Mouse (Mus musculus): ENCODE measurements around the gene S100pbp. TPM values are rescaled to one million over a fixed set of nuclear protein-coding genes. Genes with fewer than 3 reads are reported as not detected.

The S100pbp gene
- total RNA-seq, 2 experiments from 2014 or later = 33.6 to 36.0 TPM

DNA sequence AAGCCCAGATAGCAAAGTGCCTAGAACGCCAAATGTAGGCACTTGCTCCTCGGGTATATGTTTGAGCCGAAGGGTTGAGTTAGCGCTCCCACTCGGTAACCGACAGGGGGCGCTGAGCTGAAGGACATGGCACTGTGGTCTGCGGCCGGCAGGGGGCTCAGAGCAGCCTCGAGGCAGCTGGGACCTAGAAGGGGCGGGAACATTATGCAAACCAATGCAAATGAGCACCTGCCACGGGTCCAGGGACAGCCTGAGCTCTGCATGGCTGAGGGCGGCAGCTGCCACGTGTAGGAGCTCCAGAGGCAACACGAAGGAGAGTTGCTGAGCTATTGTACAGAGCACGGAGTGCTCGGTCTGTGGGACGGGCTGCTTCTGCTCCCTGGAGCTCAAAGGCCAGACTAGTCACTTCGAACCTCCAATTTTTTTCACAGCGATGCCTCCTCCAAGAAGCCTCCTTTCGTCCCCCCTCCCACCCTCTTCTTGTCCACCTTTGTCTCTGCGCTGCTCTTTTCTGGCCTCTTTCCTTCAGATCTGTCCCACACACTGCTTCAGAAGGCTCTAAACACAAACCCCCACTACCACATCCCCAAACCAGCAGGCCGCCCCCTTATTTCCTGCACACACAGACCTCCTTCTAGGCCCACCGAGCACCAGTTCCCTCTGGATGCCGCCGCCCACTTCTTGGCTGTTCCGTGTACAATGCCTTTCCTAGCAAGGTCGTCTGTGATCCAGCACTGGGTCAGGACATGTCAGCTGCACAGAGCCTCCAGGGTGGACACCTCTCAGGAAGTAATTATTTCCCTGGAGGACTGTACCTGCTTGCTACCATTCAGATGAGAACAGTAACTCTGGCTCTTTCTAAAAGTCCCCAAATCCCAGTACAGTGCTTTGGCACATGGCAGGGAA lies 76.2 kb downstream of the S100pbp start:
- DNase-seq (ENCODE audit: low spot score in 2 of 2) = peak; percentile 90 to 92
- no peak overlapping the region; the same call in 1 of the 2 replicates for H3K4me3 ChIP-seq
- peak overlapping the region; percentile 65 for H3K27ac ChIP-seq
- peak; percentile 100 for TF ChIP-seq CTCF (conservative IDR thresholded peaks at IDR 0.05)

DNA sequence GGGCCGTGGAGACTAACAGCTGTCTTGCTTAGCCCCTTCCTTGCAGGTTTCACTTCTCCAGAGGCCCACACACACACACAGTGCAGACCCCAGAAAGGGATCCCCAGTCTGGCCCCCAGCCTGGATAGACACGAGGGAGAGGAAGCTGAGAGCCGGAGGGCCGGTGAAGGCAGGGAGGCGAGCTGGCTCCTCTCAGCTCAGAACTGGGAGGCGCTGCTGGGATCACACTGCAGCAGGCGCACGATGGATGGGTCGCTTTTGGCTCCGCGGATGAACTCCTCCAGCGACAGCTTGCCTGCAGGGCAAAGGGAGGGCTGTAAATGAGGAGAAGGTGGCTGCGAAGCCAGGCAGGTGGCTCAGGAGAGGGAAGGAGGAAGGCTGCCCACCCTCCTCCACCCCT lies 77.3 kb downstream of the S100pbp start:
- Histone ChIP-seq H3K27ac (peak overlapping the region; percentile 74), H3K4me3 (no peak overlapping the region)
- DNase-seq (ENCODE audit: low spot score in 2 of 2) = no peak
- no peak for TF ChIP-seq CTCF (conservative IDR thresholded peaks at IDR 0.05)

DNA sequence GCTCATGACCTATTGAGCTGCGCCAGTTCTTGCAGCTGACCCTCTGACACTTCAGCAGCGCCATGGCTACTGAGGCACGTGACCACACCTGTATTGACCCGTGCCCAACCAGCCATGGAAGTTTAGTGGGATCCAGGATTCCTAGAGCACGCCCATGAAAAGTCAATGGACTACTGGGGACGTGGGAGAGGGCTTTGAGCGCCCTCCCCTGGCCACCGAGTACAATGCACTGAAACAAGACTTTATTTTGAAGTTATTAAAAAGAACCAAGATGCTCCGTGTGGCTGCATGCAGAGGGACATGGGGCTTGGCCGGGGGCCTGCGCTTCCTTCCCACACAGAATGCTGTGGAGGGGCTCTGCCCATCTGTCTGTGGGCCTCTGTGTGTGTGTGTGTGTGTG lies 78.2 kb downstream of the S100pbp start:
- DNase-seq (ENCODE audit: low spot score in 2 of 2) = no peak
- H3K27ac ChIP-seq = no peak overlapping the region
- TF ChIP-seq CTCF (conservative IDR thresholded peaks at IDR 0.05) = peak; percentile 76
- H3K4me3 ChIP-seq = no peak overlapping the region

DNA sequence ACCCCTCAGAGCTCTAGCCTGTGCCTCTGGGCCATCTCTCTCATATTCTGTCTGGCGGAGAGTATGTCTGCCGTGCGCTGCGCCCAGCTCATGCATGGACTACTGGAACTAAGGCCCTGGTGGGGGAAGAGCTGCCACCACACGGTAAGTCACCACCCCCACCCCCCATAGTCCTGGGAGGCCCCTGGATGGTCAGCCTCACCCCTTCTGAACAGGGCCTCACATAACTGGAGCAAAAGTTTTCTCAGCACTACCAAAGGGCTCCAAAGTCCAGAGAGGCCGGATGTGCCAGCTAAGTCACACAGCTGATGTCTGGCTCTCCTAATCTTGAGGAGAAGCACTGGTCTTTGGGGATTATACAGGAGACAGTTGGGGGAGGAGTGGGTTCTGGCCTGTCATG lies 78.7 kb downstream of the S100pbp start:
- H3K4me3 ChIP-seq = no peak overlapping the region
- DNase-seq (ENCODE audit: low spot score in 2 of 2) = peak in 1 of 2 experiments; percentile 12
- no peak overlapping the region for H3K27ac ChIP-seq
- TF ChIP-seq CTCF (conservative IDR thresholded peaks at IDR 0.05) = no peak

DNA sequence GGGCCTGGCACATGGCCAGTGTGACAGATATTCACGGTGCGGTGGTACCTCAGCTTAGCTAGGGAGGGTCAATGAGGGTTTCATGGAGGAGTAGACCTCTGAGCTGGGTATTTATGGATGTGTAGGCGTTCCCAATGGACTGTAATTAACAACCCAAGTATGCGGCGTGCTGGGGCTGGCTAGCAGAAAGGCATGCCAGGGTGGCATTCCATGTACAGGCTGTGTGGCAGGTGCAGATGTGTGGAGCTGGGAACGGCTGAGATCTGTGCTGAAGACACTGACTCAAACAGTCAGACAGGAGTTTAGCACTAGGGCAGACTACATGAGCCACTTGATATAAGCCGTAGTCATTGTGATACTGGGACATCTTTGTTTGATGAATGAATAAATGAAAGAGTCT lies 80.9 kb downstream of the S100pbp start:
- Histone ChIP-seq H3K4me3 (no peak overlapping the region), H3K27ac (no peak overlapping the region)
- no peak for DNase-seq (ENCODE audit: low spot score in 2 of 2)
- TF ChIP-seq CTCF (conservative IDR thresholded peaks at IDR 0.05) = no peak

DNA sequence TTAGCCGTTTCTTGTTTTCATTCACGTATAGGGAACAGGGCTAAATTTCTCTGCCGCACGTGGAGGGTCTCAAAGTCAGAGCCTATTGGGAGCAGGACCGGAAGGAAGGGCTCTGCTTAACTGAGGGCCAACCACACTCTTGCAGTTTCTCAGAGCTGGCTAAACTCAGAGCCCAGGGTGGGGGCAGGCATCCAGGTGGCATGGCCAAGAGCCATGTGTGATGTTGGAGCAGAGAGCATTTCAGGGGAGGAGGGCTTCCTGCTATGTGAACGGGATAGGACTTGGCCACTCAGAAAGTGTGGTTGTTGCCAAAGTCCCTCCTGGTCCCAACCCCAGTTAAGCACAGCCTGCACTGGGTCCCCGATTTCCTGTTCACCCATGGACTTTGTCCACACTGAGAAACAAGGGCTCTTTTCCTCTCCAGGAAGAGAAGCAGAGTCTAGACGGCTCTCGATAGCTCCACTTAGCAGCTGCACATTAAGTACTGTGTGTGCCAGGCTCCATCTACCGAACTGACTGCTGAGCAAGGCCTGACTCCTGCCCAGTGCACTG lies 82.1 kb downstream of the S100pbp start:
- no peak overlapping the region for H3K4me3 ChIP-seq
- no peak overlapping the region for H3K27ac ChIP-seq
- DNase-seq (ENCODE audit: low spot score in 2 of 2) = no peak
- TF ChIP-seq CTCF (conservative IDR thresholded peaks at IDR 0.05) = no peak

DNA sequence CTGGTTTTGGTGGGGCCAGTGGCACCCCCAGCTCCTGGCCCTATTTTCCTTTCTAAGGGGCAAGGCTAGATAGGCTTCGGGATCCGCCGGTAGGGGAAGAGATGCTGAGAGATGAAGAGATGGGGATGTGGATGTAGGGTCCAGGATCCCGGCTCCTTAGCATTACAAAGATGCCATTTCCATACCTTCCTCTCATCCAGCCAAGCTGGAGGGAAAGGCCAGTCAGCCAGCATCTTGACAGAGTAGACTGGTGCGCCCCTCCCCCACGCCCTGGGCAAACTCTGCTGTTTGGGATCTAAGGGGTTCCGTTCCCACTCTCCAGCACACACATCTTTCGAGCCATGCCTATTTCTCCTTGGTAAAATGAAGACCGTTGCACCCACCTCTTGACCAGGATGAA lies 83.5 kb downstream of the S100pbp start:
- no peak for DNase-seq (ENCODE audit: low spot score in 2 of 2)
- Histone ChIP-seq H3K27ac (no peak overlapping the region), H3K4me3 (no peak overlapping the region)
- TF ChIP-seq CTCF (conservative IDR thresholded peaks at IDR 0.05) = no peak

DNA sequence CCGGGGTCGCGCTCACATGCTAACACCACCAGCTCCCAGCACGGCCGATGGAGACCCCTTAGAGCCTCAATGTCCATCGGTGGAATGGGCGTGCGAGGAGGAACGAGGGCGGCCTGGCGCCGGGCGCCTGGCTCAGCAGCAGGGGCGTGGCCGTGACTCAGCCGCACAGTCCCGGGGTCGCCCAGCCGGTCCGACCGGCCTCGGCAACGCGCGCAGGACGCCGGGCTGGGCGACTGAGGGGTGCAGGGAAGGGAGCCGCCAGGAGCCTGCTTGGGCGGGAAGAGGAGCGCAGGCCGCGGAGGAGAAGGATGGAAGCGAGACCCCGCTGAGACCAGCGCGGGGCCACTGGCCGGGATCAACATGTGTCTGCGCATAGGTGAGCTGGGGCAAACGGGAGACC lies 84.2 kb downstream of the S100pbp start, which contains the start of gene Tmem54:
Gene Tmem54, plus strand, starts transcription at position 193 of the 400 bp plus-strand sequence.
- H3K27ac ChIP-seq = no peak within 1 kb of the TSS
- DNase-seq (ENCODE audit: low spot score in 2 of 2) = no peak
- no peak for TF ChIP-seq CTCF (conservative IDR thresholded peaks at IDR 0.05)
- H3K4me3 ChIP-seq = no peak within 1 kb of the TSS

DNA sequence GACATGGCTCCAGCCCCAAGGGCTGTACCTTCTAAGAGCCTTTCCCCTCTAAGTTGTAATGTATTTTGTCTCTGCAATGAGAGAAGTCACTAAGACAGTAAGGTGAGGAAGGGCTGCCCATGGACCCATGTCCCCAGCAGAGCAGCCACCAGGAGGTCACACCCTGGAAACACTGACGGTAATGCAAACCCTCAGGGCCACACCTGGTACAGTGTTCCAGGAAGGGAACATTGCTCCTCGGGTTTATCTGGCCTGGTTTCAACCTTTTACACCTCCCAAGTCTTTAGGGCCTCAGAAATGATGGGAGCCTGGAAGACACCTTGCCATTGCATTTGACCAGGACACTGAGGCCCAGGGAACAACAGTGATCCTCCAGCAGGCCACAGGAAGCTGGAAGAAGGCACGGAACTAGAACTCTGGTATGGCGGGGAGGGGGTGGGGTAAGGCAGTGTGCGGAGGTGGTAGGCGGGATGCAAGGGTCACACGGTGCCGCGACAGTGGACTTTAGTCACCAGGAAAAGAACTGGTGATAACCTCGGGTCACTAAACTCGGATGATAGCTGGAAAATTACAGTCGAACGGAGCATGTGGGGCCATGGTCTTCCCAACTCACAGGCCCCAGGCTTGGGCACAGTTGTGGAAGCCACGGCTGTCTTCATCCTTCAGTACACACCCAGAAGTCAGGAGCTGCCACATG lies 87.2 kb downstream of the S100pbp start:
- no peak for TF ChIP-seq CTCF (conservative IDR thresholded peaks at IDR 0.05)
- Histone ChIP-seq H3K27ac (no peak overlapping the region), H3K4me3 (no peak overlapping the region)
- DNase-seq (ENCODE audit: low spot score in 2 of 2) = no peak

Other genes with a start within 250 kb of the S100pbp start
- gene Azin2, start 227.3 kb downstream of the S100pbp start, total RNA-seq (2021) = 10 to 100 TPM; 35.2 to 39.9 TPM
- 10 to 100 TPM; 26.1 to 29.1 TPM for gene Ak2, start 197.8 kb downstream of the S100pbp start, total RNA-seq (2021)
- gene Rnf19b, start 131.5 kb downstream of the S100pbp start, total RNA-seq (2021) = 10 to 100 TPM; 41.0 to 42.4 TPM
- gene Tmem54, start 84.2 kb downstream of the S100pbp start, total RNA-seq (2021) = not detected
- gene Hpca, start 67.7 kb downstream of the S100pbp start, total RNA-seq (2021) = 1,000 to 10,000 TPM; 2,418 to 2,601 TPM
- gene Fndc5, start 52.7 kb downstream of the S100pbp start, total RNA-seq (2021) = 10 to 100 TPM; 77.5 to 78.6 TPM
- 10 to 100 TPM; 93.4 to 95.1 TPM for gene Yars, start within 50 bp of the S100pbp start, total RNA-seq (2021)
- gene C77080, start 71.7 kb upstream of the S100pbp start, total RNA-seq (2021) = 1 to 10 TPM; 6.7 to 7.4 TPM
- gene Sync, start 97.9 kb upstream of the S100pbp start, total RNA-seq (2021) = 1 to 10 TPM in 1 of 2 experiments, under 1 TPM in 1; 0.98 to 1.1 TPM
- 100 to 1,000 TPM; 117 to 130 TPM for gene Rbbp4, start 145.6 kb upstream of the S100pbp start, total RNA-seq (2021)
- 10 to 100 TPM; 31.8 to 32.3 TPM for gene Zbtb8os, start 146.0 kb upstream of the S100pbp start, total RNA-seq (2021)
- gene Zbtb8a, start 188.4 kb upstream of the S100pbp start, total RNA-seq (2021) = 1 to 10 TPM; 4.1 TPM